Mouse (Mus musculus) midbrain, embryonic 12.5 days (tissue): ENCODE data around the gene Smim15. TPM values are rescaled to one million over a fixed set of nuclear protein-coding genes. Genes with fewer than 3 reads are reported as not detected.
A peak's percentile ranks its signal among the peaks of the same experiment; 100 is the strongest.

Experiments
- ATAC-seq: fragments of 200-750 bp; cut with Nextera tagmentation; 2 replicates; pipeline ENCODE4 v1.8.0; 2017; ENCODE audit warnings: low read depth, moderate TSS enrichment, moderate library complexity; ENCODE audit not compliant: low FRiP score
- H3K27ac ChIP-seq: fragments of 300-500 bp; sonication (generic); replicated peaks from 2 replicates; pipeline ENCODE4 v1.5.1; 2016; ENCODE audit warnings: mild to moderate bottlenecking
- H3K27me3 ChIP-seq: fragments of 300-500 bp; sonication (generic); 2 replicates; pipeline ENCODE4 v1.6.1; 2016; ENCODE audit warnings: mild to moderate bottlenecking
- H3K36me3 ChIP-seq: fragments of 300-500 bp; sonication (generic); 2 replicates; pipeline ENCODE4 v1.6.1; 2016
- H3K4me1 ChIP-seq: fragments of 300-500 bp; sonication (generic); 2 replicates; pipeline ENCODE4 v1.6.1; 2016
- H3K4me2 ChIP-seq: fragments of 300-500 bp; sonication (generic); replicated peaks from 2 replicates; pipeline ENCODE4 v1.6.1; 2016; ENCODE audit warnings: mild to moderate bottlenecking, moderate library complexity
- H3K4me3 ChIP-seq: fragments of 300-500 bp; sonication (generic); 2 replicates; pipeline ENCODE4 v1.5.1; 2016; ENCODE audit warnings: mild to moderate bottlenecking
- H3K9ac ChIP-seq: fragments of 300-500 bp; sonication (generic); replicated peaks from 2 replicates; pipeline ENCODE4 v1.6.1; 2016; ENCODE audit warnings: mild to moderate bottlenecking, moderate library complexity
- H3K9me3 ChIP-seq: fragments of 300-500 bp; sonication (generic); 2 replicates; pipeline ENCODE4 v1.6.1; 2016; ENCODE audit warnings: mild to moderate bottlenecking
- WGBS: fragments of 180-500 bp; shearing (Covaris S2); methylation state at CpG from one replicate; pipeline ENCODE4 v1.1.7; 2016; 5-methylcytosine and 5-hydroxymethylcytosine counted together
- polyA plus RNA-seq: library from polyadenylated mRNA; unstranded; fragments of >200 nt; fragmentation: Nextera tagmentation; extraction: Ambion mirVana; gene quantifications from 2 replicates; pipeline ENCODE4 v1.2.1, GENCODE M21; 2016

The Smim15 gene
- polyA plus RNA-seq, 1 experiment from 2014 or later, result 50.4 TPM

DNA sequence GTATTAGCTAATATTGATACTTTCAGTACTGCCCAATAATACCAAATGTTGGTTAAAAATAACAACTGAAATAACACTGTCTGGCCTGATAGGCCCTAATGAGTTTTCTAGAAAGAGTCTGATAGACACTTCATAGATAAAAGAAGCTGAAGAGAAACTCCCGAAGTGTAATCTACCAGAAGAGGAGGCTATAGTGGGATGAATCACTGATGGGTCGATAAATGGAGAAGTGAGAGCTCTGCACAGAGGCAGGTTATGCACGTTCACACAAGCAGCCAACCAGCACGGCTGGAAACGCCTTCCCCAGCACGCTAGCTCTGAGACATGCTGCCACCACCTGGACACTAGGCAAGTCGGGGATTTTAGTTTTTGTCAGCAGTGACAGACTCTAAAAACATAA lies 2.9 kb upstream of the Smim15 start:
- 3% methylated on average over 7 of the region's 7 CpGs for WGBS
- Histone ChIP-seq H3K27ac (no peak overlapping the region), H3K9me3 (no peaks in the 10 kb centered on the region), H3K27me3 (peaks cover 12% of the 10 kb centered on the region), H3K4me1 (peaks cover 40% of the 10 kb centered on the region), H3K36me3 (no peaks in the 10 kb centered on the region), H3K9ac (no peak overlapping the region), H3K4me3 (no peak overlapping the region), H3K4me2 (0 out of 2 replicates have a peak overlapping the region, but pooled peaks have one; percentile 3)
- ATAC-seq, result peak; percentile 32

DNA sequence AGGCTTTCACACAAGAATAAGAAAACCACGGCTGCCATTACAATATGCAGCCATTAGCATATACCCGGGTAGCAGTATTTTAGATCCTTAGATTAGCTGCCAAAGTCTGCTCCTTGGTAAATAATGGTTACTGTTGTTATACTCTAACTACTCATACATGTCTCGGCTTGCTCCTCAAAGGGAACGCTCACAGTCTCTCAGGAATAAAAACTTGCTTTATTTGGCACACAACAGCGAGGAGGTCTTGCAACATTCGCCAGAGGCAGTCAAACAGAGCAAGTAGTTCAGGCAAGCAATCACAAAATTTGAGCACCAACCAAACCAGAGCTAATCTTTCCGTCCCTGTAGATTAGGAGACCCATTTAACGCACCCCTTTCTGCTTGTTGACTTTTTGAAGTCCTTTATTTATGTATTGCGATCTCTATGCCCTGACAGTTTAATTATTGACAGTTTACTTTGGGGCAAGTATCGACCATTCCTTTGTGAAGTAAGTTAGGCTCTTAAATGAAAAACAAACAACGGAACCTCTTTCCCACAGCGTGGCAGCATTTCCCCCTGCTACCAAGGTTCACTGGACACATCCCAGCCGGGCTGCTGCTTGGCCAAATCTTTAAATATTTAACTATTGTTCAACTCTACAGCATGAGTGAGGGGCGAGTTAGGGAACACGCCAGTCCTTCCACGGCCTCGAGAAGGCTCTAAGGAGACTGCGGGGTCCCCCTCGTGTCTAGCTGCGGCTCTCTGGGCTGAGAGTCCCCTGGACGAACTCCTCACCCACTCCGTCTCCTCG lies 620 bp upstream of the Smim15 start:
- H3K9me3 ChIP-seq, result no peaks in the 10 kb centered on the region
- H3K27me3 ChIP-seq, result peaks cover 12% of the 10 kb centered on the region
- 5% methylated on average over 23 of the region's 23 CpGs for WGBS
- peak; percentile 76 for ATAC-seq
- H3K4me2 ChIP-seq, result peak overlapping the region; percentile 63
- H3K36me3 ChIP-seq, result peaks cover 6% of the 10 kb centered on the region; the same call in 1 of the 2 replicates
- H3K9ac ChIP-seq, result peak overlapping the region; percentile 87
- H3K4me1 ChIP-seq, result peaks cover 40% of the 10 kb centered on the region
- peak overlapping the region; percentile 69 for H3K4me3 ChIP-seq
- peak overlapping the region; percentile 75 for H3K27ac ChIP-seq

DNA sequence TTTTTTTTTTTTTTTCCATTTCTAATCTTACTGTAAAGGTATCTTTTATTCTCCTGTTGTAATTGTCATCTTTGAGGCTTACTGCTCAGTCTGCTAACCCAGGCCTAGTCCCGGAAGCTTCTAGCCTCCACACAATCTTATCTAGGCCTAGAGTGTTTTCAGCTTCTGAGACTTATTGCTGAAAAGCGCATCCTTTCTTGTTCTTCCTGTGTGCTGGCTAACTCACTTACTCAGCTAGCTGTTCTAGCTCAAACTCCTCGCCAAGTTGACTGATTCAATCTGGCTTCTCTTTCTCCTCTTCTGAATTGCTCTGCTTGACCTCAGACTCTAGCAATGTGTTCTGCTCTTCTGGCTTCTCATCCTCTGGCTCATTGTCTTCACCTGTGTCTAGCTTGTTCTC lies 1.4 kb downstream of the Smim15 start:
- peaks cover 33% of the 10 kb centered on the region for H3K4me1 ChIP-seq
- no peak for ATAC-seq
- H3K27me3 ChIP-seq, result peaks cover 8% of the 10 kb centered on the region
- H3K9me3 ChIP-seq, result no peaks in the 10 kb centered on the region
- H3K36me3 ChIP-seq, result peaks cover 6% of the 10 kb centered on the region; the same call in 1 of the 2 replicates
- no peak overlapping the region for H3K9ac ChIP-seq
- H3K27ac ChIP-seq, result no peak overlapping the region
- 88% methylated on average over 3 of the region's 3 CpGs for WGBS
- H3K4me3 ChIP-seq, result no peak overlapping the region
- no peak overlapping the region for H3K4me2 ChIP-seq

DNA sequence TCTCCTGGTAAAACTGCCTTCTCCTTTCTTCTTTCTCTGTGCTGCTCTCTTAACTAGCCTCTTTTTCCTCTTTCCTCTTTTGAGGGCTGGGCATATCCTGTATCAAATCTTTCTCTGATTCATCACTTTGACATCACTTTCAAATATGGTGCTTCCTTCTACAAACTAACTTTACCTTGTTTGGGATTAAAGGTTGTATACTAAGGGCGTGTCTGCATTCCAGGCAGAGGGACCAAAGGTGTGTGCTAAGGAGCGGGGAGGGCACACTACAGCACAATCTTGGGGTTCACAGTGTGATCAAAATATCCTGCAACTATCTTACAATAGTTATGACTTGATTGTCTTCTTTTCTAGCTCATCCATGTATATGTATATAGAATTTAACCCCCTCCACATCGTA lies 1.8 kb downstream of the Smim15 start:
- 95% methylated on average over 3 of the region's 3 CpGs for WGBS

DNA sequence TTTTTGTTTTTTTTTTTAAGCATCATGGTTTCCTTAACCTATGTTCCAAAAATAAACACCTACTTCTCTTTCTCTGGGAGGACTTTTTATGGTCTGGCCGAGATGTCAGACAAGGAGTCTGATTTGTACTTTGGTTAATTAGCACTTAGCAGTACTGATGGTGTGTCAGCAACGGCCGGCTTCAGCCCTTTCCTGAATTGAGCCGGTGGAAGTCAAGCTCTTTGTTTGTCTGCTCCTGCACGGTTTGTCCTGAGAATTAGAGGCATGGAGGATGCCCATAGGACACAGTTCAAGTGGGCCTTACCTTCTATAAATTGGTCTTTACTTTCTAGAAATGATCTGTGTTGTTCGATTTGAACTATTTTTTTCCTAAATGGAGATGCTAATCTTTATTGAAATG lies 2.6 kb downstream of the Smim15 start:
- ATAC-seq, result no peak
- H3K27ac ChIP-seq, result no peak overlapping the region

More for the DNA sequence above, 1.8 kb downstream of the Smim15 start:
- Histone ChIP-seq H3K27ac (no peak overlapping the region), H3K9me3 (no peaks in the 10 kb centered on the region), H3K4me2 (no peak overlapping the region), H3K9ac (no peak overlapping the region), H3K4me3 (no peak overlapping the region), H3K36me3 (peaks cover 6% of the 10 kb centered on the region; the same call in 1 of the 2 replicates), H3K27me3 (0 out of 2 replicates have a peak, but pooled peaks cover 4% of the 10 kb centered on the region), H3K4me1 (peaks cover 28% of the 10 kb centered on the region)
- no peak for ATAC-seq

DNA sequence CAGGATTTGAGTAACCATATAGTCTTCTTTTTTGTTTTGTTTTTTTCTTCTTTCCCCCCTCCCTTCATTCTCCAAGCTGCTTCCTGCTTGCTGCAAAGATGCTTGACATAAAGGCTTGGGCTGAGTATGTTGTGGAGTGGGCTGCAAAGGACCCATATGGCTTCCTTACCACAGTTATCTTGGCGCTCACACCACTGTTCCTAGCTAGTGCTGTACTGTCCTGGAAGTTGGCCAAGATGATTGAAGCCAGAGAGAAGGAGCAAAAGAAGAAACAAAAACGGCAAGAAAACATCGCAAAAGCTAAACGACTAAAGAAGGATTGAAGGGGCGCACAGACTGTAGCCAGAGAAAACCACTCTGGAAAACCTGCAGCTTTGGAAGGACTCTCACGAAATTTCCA lies 3.1 kb downstream of the Smim15 start:
- Histone ChIP-seq H3K27me3 (0 out of 2 replicates have a peak, but pooled peaks cover 4% of the 10 kb centered on the region), H3K9ac (no peak overlapping the region), H3K4me1 (peaks cover 25% of the 10 kb centered on the region), H3K9me3 (no peaks in the 10 kb centered on the region), H3K4me2 (no peak overlapping the region), H3K4me3 (no peak overlapping the region), H3K27ac (no peak overlapping the region), H3K36me3 (peaks cover 6% of the 10 kb centered on the region; the same call in 1 of the 2 replicates)
- ATAC-seq, result no peak
- WGBS, result 92% methylated on average over 6 of the region's 6 CpGs

More for the DNA sequence above, 2.6 kb downstream of the Smim15 start:
- no peaks in the 10 kb centered on the region for H3K9me3 ChIP-seq
- H3K9ac ChIP-seq, result no peak overlapping the region
- 0 out of 2 replicates have a peak, but pooled peaks cover 4% of the 10 kb centered on the region for H3K27me3 ChIP-seq
- H3K4me3 ChIP-seq, result no peak overlapping the region
- peaks cover 6% of the 10 kb centered on the region; the same call in 1 of the 2 replicates for H3K36me3 ChIP-seq
- H3K4me2 ChIP-seq, result no peak overlapping the region
- WGBS, result 72% methylated on average over 6 of the region's 6 CpGs
- H3K4me1 ChIP-seq, result peaks cover 25% of the 10 kb centered on the region

DNA sequence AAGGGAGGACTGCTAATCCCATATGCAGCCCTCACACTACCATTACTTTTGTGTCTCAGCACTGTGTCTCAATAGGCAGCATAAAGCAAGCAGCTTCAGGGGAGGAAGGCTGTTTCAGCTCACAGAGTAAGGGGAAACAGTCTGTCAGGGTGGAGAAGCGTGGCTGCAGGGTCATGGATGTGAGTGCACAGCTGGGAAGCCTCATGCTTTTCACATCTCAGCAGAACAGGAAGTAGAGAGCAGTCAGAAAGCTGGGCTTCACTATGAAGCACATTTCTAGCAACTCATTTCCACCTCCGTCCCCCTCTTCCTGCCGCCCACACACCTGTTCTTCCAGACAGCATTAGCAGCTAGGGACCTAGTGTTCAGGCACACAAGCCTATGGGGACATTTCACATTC lies 12.7 kb downstream of the Smim15 start:
- ATAC-seq, result no peak
- WGBS, result 82% methylated on average over 3 of the region's 3 CpGs
- Histone ChIP-seq H3K9me3 (no peaks in the 10 kb centered on the region), H3K27me3 (peaks cover 3% of the 10 kb centered on the region; the same call in 1 of the 2 replicates), H3K36me3 (no peaks in the 10 kb centered on the region), H3K4me1 (peaks cover 15% of the 10 kb centered on the region), H3K9ac (no peak overlapping the region), H3K4me2 (no peak overlapping the region), H3K4me3 (no peak overlapping the region), H3K27ac (no peak overlapping the region)

DNA sequence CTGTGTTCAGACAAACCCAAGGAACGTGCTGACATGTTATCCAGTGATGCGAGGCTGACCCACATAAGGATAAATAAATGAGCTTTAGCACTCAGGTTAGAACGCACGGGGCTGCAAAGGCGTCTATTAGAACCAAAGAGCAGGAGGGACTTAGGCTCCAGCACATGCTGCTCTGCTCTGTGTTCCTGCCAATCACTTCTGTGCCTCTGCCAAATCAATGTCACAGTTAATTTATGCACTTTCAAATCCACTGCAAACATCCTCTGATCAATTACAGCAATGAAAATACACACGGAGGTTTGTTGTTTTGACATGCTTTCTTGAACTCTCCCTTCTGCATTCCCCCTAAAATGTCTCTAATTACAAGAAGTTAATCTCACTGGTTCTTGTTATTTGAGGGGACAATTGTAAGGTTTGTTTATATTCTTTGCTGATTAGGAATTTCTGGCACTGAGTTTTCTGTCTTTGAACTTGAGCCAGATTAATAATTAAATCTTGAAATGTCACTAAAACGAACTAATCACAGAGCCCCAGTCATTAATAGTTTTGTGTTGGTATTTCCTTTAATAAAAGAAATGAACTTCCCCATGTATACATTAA lies 16.1 kb downstream of the Smim15 start:
- Histone ChIP-seq H3K27ac (no peak overlapping the region), H3K36me3 (no peaks in the 10 kb centered on the region), H3K27me3 (peaks cover 13% of the 10 kb centered on the region; the same call in 1 of the 2 replicates), H3K4me1 (peaks cover 28% of the 10 kb centered on the region), H3K4me3 (no peak overlapping the region), H3K9ac (no peak overlapping the region; the same call in 1 of the 2 replicates), H3K4me2 (peak overlapping the region; percentile 17; the same call in 1 of the 2 replicates), H3K9me3 (no peaks in the 10 kb centered on the region)
- 10% methylated on average over 7 of the region's 7 CpGs for WGBS
- ATAC-seq, result peak; percentile 62; the same call in 1 of the 2 replicates

DNA sequence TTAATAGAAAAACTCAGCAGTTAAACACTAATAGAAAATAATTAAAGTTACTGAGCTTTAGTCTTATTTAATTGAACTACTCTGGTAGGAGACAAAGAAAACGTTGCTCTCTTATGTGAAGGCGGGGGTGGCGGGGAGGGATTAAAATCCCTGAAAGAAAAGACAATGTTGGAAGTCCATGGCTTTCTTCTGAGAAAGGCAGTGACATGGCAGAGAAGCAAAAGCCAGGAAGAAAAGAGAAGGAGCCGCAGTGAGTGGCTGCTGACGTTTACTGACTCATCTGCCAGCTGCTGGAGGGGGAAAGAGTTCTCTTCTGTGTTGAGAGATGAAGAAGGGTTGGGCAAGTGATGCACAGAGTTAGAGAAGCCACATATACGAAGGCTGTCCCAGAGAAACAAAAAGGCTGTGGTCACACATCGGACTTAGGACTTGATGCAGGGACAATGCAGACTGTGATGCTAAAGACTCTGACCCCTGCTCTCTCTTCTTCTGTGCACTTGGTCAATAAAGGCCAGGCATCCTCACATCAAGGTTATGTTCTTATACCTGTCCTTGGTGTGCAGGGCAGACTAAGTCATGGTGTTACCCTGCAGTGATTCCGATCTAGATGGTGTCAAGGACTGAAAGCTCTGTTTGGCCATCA lies 16.8 kb downstream of the Smim15 start:
- Histone ChIP-seq H3K4me1 (peaks cover 28% of the 10 kb centered on the region), H3K27ac (0 out of 2 replicates have a peak overlapping the region, but pooled peaks have one; percentile 2), H3K36me3 (no peaks in the 10 kb centered on the region), H3K4me3 (no peak overlapping the region), H3K9ac (no peak overlapping the region), H3K27me3 (peaks cover 19% of the 10 kb centered on the region; the same call in 1 of the 2 replicates), H3K9me3 (no peaks in the 10 kb centered on the region), H3K4me2 (peak overlapping the region; percentile 15; the same call in 1 of the 2 replicates)
- 18% methylated on average over 8 of the region's 8 CpGs for WGBS
- ATAC-seq, result peak; percentile 14; the same call in 1 of the 2 replicates

DNA sequence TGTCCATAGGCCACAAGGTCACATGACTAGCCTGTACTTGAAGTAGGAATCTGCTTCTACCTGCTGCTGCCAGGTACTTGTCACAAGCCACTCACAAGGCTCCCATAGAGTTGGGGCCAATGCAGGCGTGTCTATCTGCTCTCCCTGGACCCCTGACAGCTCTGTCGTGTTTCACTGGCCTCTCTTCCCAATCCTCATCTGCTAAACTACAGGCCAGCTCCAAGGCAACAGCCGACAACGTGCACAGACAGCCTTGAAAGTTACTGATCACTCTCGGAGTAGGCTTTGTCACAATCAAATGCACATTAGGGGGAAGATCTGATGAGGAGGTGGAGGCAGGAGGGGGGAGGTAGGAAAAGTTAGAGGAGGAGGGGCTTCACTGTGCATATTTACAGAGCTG lies 18.7 kb downstream of the Smim15 start:
- Histone ChIP-seq H3K36me3 (no peaks in the 10 kb centered on the region), H3K9ac (no peak overlapping the region), H3K4me2 (no peak overlapping the region), H3K27ac (no peak overlapping the region), H3K4me3 (no peak overlapping the region), H3K27me3 (peaks cover 16% of the 10 kb centered on the region; the same call in 1 of the 2 replicates), H3K9me3 (no peaks in the 10 kb centered on the region), H3K4me1 (peaks cover 28% of the 10 kb centered on the region)
- 45% methylated on average over 5 of the region's 5 CpGs for WGBS
- no peak for ATAC-seq

DNA sequence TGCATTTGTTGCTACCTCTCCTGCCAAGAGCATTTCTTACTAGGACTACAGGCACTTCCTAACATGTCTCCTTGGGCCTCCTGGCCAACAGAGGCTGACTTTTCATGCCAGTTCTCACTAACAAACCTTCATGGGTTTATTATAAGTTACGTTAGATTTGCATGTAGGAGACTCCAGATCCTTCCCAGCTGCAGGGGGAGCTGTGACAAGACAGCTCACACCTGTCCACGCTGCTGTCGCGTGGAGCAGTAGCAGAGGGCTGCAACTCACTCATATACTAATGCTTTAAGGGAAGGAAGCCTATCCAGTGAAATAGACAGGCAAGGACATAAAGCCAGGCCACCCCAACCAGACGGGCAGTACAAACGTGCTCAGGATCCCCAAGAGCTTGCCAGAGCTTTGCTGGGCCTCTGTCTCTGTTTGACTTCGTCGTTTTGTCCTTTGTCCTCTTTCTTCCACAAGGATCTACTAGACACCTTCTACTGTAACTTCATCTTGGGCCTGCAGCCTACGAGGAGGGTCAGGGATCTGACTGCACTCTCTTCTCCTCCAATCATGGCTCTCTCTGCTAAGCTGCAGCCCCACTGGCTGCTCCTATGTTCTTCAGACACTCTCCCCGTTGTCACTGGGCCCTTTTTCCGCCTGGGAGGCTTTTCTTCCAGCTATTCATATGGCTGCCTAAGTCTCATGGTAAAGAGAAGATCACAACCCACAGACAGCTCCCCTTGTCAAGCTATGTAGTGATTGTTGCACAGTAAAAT lies 19.3 kb downstream of the Smim15 start:
- H3K4me1 ChIP-seq, result peaks cover 28% of the 10 kb centered on the region
- H3K36me3 ChIP-seq, result no peaks in the 10 kb centered on the region
- H3K9me3 ChIP-seq, result no peaks in the 10 kb centered on the region
- peaks cover 16% of the 10 kb centered on the region; the same call in 1 of the 2 replicates for H3K27me3 ChIP-seq
- peak overlapping the region; percentile 63 for H3K27ac ChIP-seq
- no peak overlapping the region; the same call in 1 of the 2 replicates for H3K9ac ChIP-seq
- 51% methylated on average over 11 of the region's 11 CpGs for WGBS
- H3K4me3 ChIP-seq, result no peak overlapping the region
- peak; percentile 16; the same call in 1 of the 2 replicates for ATAC-seq
- no peak overlapping the region for H3K4me2 ChIP-seq
